Mouse (Mus musculus): Measurements from ENCODE around the gene Cadm1. TPM values are rescaled to one million over a fixed set of nuclear protein-coding genes. Genes with fewer than 3 reads are reported as not detected.

The Cadm1 gene
- polyA plus RNA-seq (2015; fragmentation: Nextera tagmentation; extraction: Ambion mirVana), result 37.3 and 43.0 TPM in 2 replicates

- Histone ChIP-seq H3K9ac (ENCODE audit: low read depth, low read length) (peak within 1 kb of the TSS; percentile 75), H3K4me2 (ENCODE audit: low read depth, low read length) (peak within 1 kb of the TSS; percentile 99), H3K9me3 (ENCODE audit: control insufficient read depth, low read length) (no peaks in the 10 kb centered on the region), H3K27me3 (replicated peaks; ENCODE audit: control insufficient read depth, insufficient read depth, low read length) (peaks cover 16% of the 10 kb centered on the region), H3K36me3 (ENCODE audit: control insufficient read depth, insufficient read depth, low read length) (no peaks in the 10 kb centered on the region), H3K4me1 (ENCODE audit: control insufficient read depth, insufficient read depth, low read length) (peaks cover 13% of the 10 kb centered on the region), H3K4me3 (ENCODE audit: low read length) (peak within 1 kb of the TSS; percentile 64), H3K27ac (ENCODE audit: low read length) (peak within 1 kb of the TSS; percentile 63)
- under 1% methylated on average over 71 of the region's 72 CpGs for WGBS
- ATAC-seq, result peak; percentile 96
These were observed at the start of gene Cadm1 for GRCm38 (mm10) chr9:47529602-47530450. Cadm1 (plus strand) TSS chr9:47530173.

- no peak for ATAC-seq
- WGBS, result 80% methylated on average over 5 of the region's 5 CpGs
- no peak overlapping the region for H3K4me2 ChIP-seq (ENCODE audit: low read depth, low read length)
These were observed 45.5 kb upstream of the Cadm1 start for GRCm38 (mm10) chr9:47484506-47484905.

GRCm38 (mm10) chr9:47485186-47485585 is 44.8 kb upstream of the Cadm1 start:
- no peak for ATAC-seq
- Histone ChIP-seq H3K36me3 (ENCODE audit: control insufficient read depth, insufficient read depth, low read length) (no peaks in the 10 kb centered on the region), H3K4me2 (ENCODE audit: low read depth, low read length) (no peak overlapping the region), H3K9me3 (ENCODE audit: control insufficient read depth, low read length) (no peaks in the 10 kb centered on the region), H3K27ac (ENCODE audit: low read length) (no peak overlapping the region), H3K9ac (ENCODE audit: low read depth, low read length) (no peak overlapping the region), H3K4me3 (ENCODE audit: low read length) (no peak overlapping the region), H3K27me3 (replicated peaks; ENCODE audit: control insufficient read depth, insufficient read depth, low read length) (0 out of 2 replicates have a peak, but pooled peaks cover 2% of the 10 kb centered on the region), H3K4me1 (ENCODE audit: control insufficient read depth, insufficient read depth, low read length) (no peaks in the 10 kb centered on the region)
- WGBS, result 88% methylated on average over 4 of the region's 4 CpGs

More at GRCm38 (mm10) chr9:47484506-47484905, 45.5 kb upstream of the Cadm1 start:
- Histone ChIP-seq H3K27me3 (replicated peaks; ENCODE audit: control insufficient read depth, insufficient read depth, low read length) (0 out of 2 replicates have a peak, but pooled peaks cover 2% of the 10 kb centered on the region), H3K9ac (ENCODE audit: low read depth, low read length) (no peak overlapping the region), H3K4me3 (ENCODE audit: low read length) (no peak overlapping the region), H3K27ac (ENCODE audit: low read length) (no peak overlapping the region), H3K4me1 (ENCODE audit: control insufficient read depth, insufficient read depth, low read length) (no peaks in the 10 kb centered on the region), H3K36me3 (ENCODE audit: control insufficient read depth, insufficient read depth, low read length) (no peaks in the 10 kb centered on the region), H3K9me3 (ENCODE audit: control insufficient read depth, low read length) (no peaks in the 10 kb centered on the region)

- no peaks in the 10 kb centered on the region for H3K4me1 ChIP-seq (ENCODE audit: control insufficient read depth, insufficient read depth, low read length)
- H3K27ac ChIP-seq (ENCODE audit: low read length), result no peak overlapping the region
- H3K9ac ChIP-seq (ENCODE audit: low read depth, low read length), result no peak overlapping the region
- no peak for ATAC-seq
- no peaks in the 10 kb centered on the region for H3K36me3 ChIP-seq (ENCODE audit: control insufficient read depth, insufficient read depth, low read length)
- no peaks in the 10 kb centered on the region for H3K27me3 ChIP-seq (replicated peaks; ENCODE audit: control insufficient read depth, insufficient read depth, low read length)
- H3K4me3 ChIP-seq (ENCODE audit: low read length), result no peak overlapping the region
- no peaks in the 10 kb centered on the region for H3K9me3 ChIP-seq (ENCODE audit: control insufficient read depth, low read length)
- H3K4me2 ChIP-seq (ENCODE audit: low read depth, low read length), result no peak overlapping the region
- WGBS, result 34% methylated on average over 3 of the region's 3 CpGs
These were observed 30.2 kb upstream of the Cadm1 start for GRCm38 (mm10) chr9:47499761-47500160.

- Histone ChIP-seq H3K4me1 (ENCODE audit: control insufficient read depth, insufficient read depth, low read length) (no peaks in the 10 kb centered on the region), H3K9me3 (ENCODE audit: control insufficient read depth, low read length) (no peaks in the 10 kb centered on the region), H3K36me3 (ENCODE audit: control insufficient read depth, insufficient read depth, low read length) (no peaks in the 10 kb centered on the region), H3K4me3 (ENCODE audit: low read length) (no peak overlapping the region), H3K27ac (ENCODE audit: low read length) (no peak overlapping the region), H3K4me2 (ENCODE audit: low read depth, low read length) (no peak overlapping the region), H3K9ac (ENCODE audit: low read depth, low read length) (no peak overlapping the region), H3K27me3 (replicated peaks; ENCODE audit: control insufficient read depth, insufficient read depth, low read length) (no peaks in the 10 kb centered on the region)
- 38% methylated on average over 13 of the region's 13 CpGs for WGBS
- no peak for ATAC-seq
These were observed 24.0 kb upstream of the Cadm1 start for GRCm38 (mm10) chr9:47505956-47506355.

- Histone ChIP-seq H3K27ac (ENCODE audit: low read length) (no peak overlapping the region), H3K9ac (ENCODE audit: low read depth, low read length) (no peak overlapping the region), H3K4me3 (ENCODE audit: low read length) (no peak overlapping the region), H3K9me3 (ENCODE audit: control insufficient read depth, low read length) (no peaks in the 10 kb centered on the region), H3K27me3 (replicated peaks; ENCODE audit: control insufficient read depth, insufficient read depth, low read length) (no peaks in the 10 kb centered on the region), H3K36me3 (ENCODE audit: control insufficient read depth, insufficient read depth, low read length) (no peaks in the 10 kb centered on the region), H3K4me2 (ENCODE audit: low read depth, low read length) (no peak overlapping the region), H3K4me1 (ENCODE audit: control insufficient read depth, insufficient read depth, low read length) (no peaks in the 10 kb centered on the region)
- 83% methylated on average over 17 of the region's 17 CpGs for WGBS
- ATAC-seq, result no peak
These were observed 23.1 kb upstream of the Cadm1 start for GRCm38 (mm10) chr9:47506876-47507275.

GRCm38 (mm10) chr9:47508109-47508508 is 21.9 kb upstream of the Cadm1 start:
- 50% methylated on average over 3 of the region's 3 CpGs for WGBS
- H3K4me3 ChIP-seq (ENCODE audit: low read length), result no peak overlapping the region
- no peaks in the 10 kb centered on the region for H3K9me3 ChIP-seq (ENCODE audit: control insufficient read depth, low read length)
- no peak for ATAC-seq
- H3K27me3 ChIP-seq (replicated peaks; ENCODE audit: control insufficient read depth, insufficient read depth, low read length), result no peaks in the 10 kb centered on the region
- H3K4me2 ChIP-seq (ENCODE audit: low read depth, low read length), result no peak overlapping the region
- H3K4me1 ChIP-seq (ENCODE audit: control insufficient read depth, insufficient read depth, low read length), result no peaks in the 10 kb centered on the region
- H3K9ac ChIP-seq (ENCODE audit: low read depth, low read length), result no peak overlapping the region
- no peaks in the 10 kb centered on the region for H3K36me3 ChIP-seq (ENCODE audit: control insufficient read depth, insufficient read depth, low read length)
- no peak overlapping the region for H3K27ac ChIP-seq (ENCODE audit: low read length)

GRCm38 (mm10) chr9:47512521-47512920 is 17.5 kb upstream of the Cadm1 start:
- no peaks in the 10 kb centered on the region for H3K36me3 ChIP-seq (ENCODE audit: control insufficient read depth, insufficient read depth, low read length)
- no peak overlapping the region for H3K4me2 ChIP-seq (ENCODE audit: low read depth, low read length)
- no peak overlapping the region for H3K4me3 ChIP-seq (ENCODE audit: low read length)
- ATAC-seq, result no peak
- no peaks in the 10 kb centered on the region for H3K9me3 ChIP-seq (ENCODE audit: control insufficient read depth, low read length)
- 82% methylated on average over 3 of the region's 3 CpGs for WGBS
- no peaks in the 10 kb centered on the region for H3K27me3 ChIP-seq (replicated peaks; ENCODE audit: control insufficient read depth, insufficient read depth, low read length)
- H3K9ac ChIP-seq (ENCODE audit: low read depth, low read length), result no peak overlapping the region
- no peak overlapping the region for H3K27ac ChIP-seq (ENCODE audit: low read length)
- no peaks in the 10 kb centered on the region for H3K4me1 ChIP-seq (ENCODE audit: control insufficient read depth, insufficient read depth, low read length)

- 21% methylated on average over 8 of the region's 8 CpGs for WGBS
- Histone ChIP-seq H3K4me1 (ENCODE audit: control insufficient read depth, insufficient read depth, low read length) (no peaks in the 10 kb centered on the region), H3K36me3 (ENCODE audit: control insufficient read depth, insufficient read depth, low read length) (no peaks in the 10 kb centered on the region), H3K4me3 (ENCODE audit: low read length) (no peak overlapping the region), H3K27ac (ENCODE audit: low read length) (no peak overlapping the region), H3K4me2 (ENCODE audit: low read depth, low read length) (no peak overlapping the region), H3K9me3 (ENCODE audit: control insufficient read depth, low read length) (no peaks in the 10 kb centered on the region), H3K27me3 (replicated peaks; ENCODE audit: control insufficient read depth, insufficient read depth, low read length) (no peaks in the 10 kb centered on the region), H3K9ac (ENCODE audit: low read depth, low read length) (no peak overlapping the region)
- no peak for ATAC-seq
These were observed 15.7 kb upstream of the Cadm1 start for GRCm38 (mm10) chr9:47514318-47514717.

Measured in intestine, embryonic 16.5 days (tissue).